8 mouse cellular contexts compared by ENCODE assay signal in genomic region chr4:46450519-46451131, GRCm38 (mm10). TPM values are rescaled to one million over a fixed set of nuclear protein-coding genes. Genes with fewer than 3 reads are reported as not detected.
A peak's percentile ranks its signal among the peaks of the same experiment; 100 is the strongest.
DNase-seq lines count a peak whose midpoint lies in the region; ATAC-seq and TF ChIP-seq lines count a peak whose summit lies in the region.

Gene Anp32b (plus strand): TSS chr4:46450902.

- ATAC-seq in G1E (ENCODE audit: extremely low read depth, insufficient number of reproducible peaks, low FRiP score, poor library complexity, severe bottlenecking), result peak; percentile 38
- peak; percentile 93 for ATAC-seq in forebrain, postnatal 0 days
- peak; percentile 65 to 76 for ATAC-seq in hematopoietic stem cell, adult 5-6 weeks (replicated peaks in 1 of 2; ENCODE audit: insufficient read depth in 1 of 2, low FRiP score in 2 of 2, low TSS enrichment in 1 of 2, low read depth in 1 of 2, poor library complexity in 2 of 2, severe bottlenecking in 2 of 2)
- peak; percentile 96 for ATAC-seq in lung, embryonic 16.5 days (ENCODE audit: low read depth)

- DNase-seq in G1E (ENCODE audit: low spot score), result peak; percentile 95
- peak; percentile 90 to 96 for DNase-seq in cerebellum, adult 18-20 months
- DNase-seq in forebrain, postnatal 0 days, result peak; percentile 93
- peak; percentile 73 for DNase-seq in layer of hippocampus, adult 9-10 months (ENCODE audit: low spot score)
- peak; percentile 87 for DNase-seq in ovary, postnatal 10 days (ENCODE audit: low spot score)
- DNase-seq in thymus, postnatal 10 days (ENCODE audit: low spot score in 2 of 2), result peak; percentile 89 to 96

- under 1% methylated on average over 54 of the region's 66 CpGs for WGBS in forebrain, postnatal 0 days
- under 1% methylated on average over 55 of the region's 66 CpGs for WGBS in lung, embryonic 16.5 days

- peaks cover 20% of the 10 kb centered on the region for H3K36me3 ChIP-seq in G1E (replicated peaks)
- H3K36me3 ChIP-seq in forebrain, postnatal 0 days (ENCODE audit: insufficient read depth), result no peaks in the 10 kb centered on the region
- H3K36me3 ChIP-seq in lung, embryonic 16.5 days (ENCODE audit: control insufficient read depth, insufficient read depth, low read length), result no peaks in the 10 kb centered on the region

- H3K9me3 ChIP-seq in G1E (replicated peaks), result no peaks in the 10 kb centered on the region
- H3K9me3 ChIP-seq in forebrain, postnatal 0 days (ENCODE audit: low read length), result no peaks in the 10 kb centered on the region
- H3K9me3 ChIP-seq in lung, embryonic 16.5 days (ENCODE audit: control insufficient read depth, low read length), result no peaks in the 10 kb centered on the region

- H3K4me1 ChIP-seq in G1E (ENCODE audit: insufficient read depth, low read depth, low read length), result peaks cover 66% of the 10 kb centered on the region
- H3K4me1 ChIP-seq in forebrain, postnatal 0 days (ENCODE audit: insufficient read depth), result peaks cover 21% of the 10 kb centered on the region
- H3K4me1 ChIP-seq in lung, embryonic 16.5 days (replicated peaks; ENCODE audit: control insufficient read depth, insufficient read depth, low read length), result peaks cover 25% of the 10 kb centered on the region

- peak within 1 kb of the TSS; percentile 88 for H3K4me2 ChIP-seq in forebrain, postnatal 0 days (ENCODE audit: low read depth)
- H3K4me2 ChIP-seq in lung, embryonic 16.5 days (ENCODE audit: low read depth, low read length), result peak within 1 kb of the TSS; percentile 91

- H3K27ac ChIP-seq in forebrain, postnatal 0 days (ENCODE audit: low read depth, low read length), result peak within 1 kb of the TSS; percentile 98
- peak within 1 kb of the TSS; percentile 99 for H3K27ac ChIP-seq in lung, embryonic 16.5 days (ENCODE audit: low read length)

- peak; percentile 50; the same call in 1 of the 2 replicates for TF ChIP-seq CTCF in G1E (IDR thresholded peaks at IDR 0.05; ENCODE audit: low read depth, low read length)
- TF ChIP-seq CTCF in forebrain, postnatal 0 days (IDR thresholded peaks at IDR 0.05; ENCODE audit: low read depth), result peak; percentile 67

- peak within 1 kb of the TSS; percentile 81 for H3K4me3 ChIP-seq in G1E (ENCODE audit: low read depth, low read length)
- H3K4me3 ChIP-seq in forebrain, postnatal 0 days (ENCODE audit: low read depth, low read length), result peak within 1 kb of the TSS; percentile 74
- H3K4me3 ChIP-seq in lung, embryonic 16.5 days (ENCODE audit: low read length), result peak within 1 kb of the TSS; percentile 93

- H3K9ac ChIP-seq in forebrain, postnatal 0 days, result peak within 1 kb of the TSS; percentile 89
- H3K9ac ChIP-seq in lung, embryonic 16.5 days (ENCODE audit: low read length), result peak within 1 kb of the TSS; percentile 99

- no peaks in the 10 kb centered on the region for H3K27me3 ChIP-seq in G1E (ENCODE audit: insufficient read depth, low read length)
- H3K27me3 ChIP-seq in forebrain, postnatal 0 days (ENCODE audit: insufficient read depth, low read length), result no peaks in the 10 kb centered on the region
- no peaks in the 10 kb centered on the region for H3K27me3 ChIP-seq in lung, embryonic 16.5 days (ENCODE audit: control insufficient read depth, insufficient read depth, low read depth, low read length)

RNA-seq across cellular contexts. Expression of gene Anp32b, which starts in this region (rescaled TPM):
- total RNA-seq in G1E (2014; fragmentation: Nextera tagmentation) (667 and 728 TPM in 2 replicates), G1E (2017) (28.6 and 40.8 TPM in 2 replicates)
- 900 and 1,076 TPM in 2 replicates for polyA plus RNA-seq in G1E (2012)
- total RNA-seq in forebrain, postnatal 0 days (2014; rRNA removed), result 3.4 and 4.7 TPM in 2 replicates
- polyA plus RNA-seq in forebrain, postnatal 0 days (2015; fragmentation: Nextera tagmentation; extraction: Ambion mirVana), result 60.2 and 65.9 TPM in 2 replicates
- 103 and 209 TPM in 2 replicates for total RNA-seq in hematopoietic stem cell, adult 5-6 weeks (2017)
- 213 and 244 TPM in 2 replicates for polyA plus RNA-seq in lung, embryonic 16.5 days (2015; fragmentation: Nextera tagmentation; extraction: Ambion mirVana)

Comparison
In these comparisons a context has a peak if more than half of its experiments do, and no peak if none do; other contexts are left out.
1. Peak in every context shown above with its lines: DNase-seq, ATAC-seq, H3K4me3 ChIP-seq and H3K27ac ChIP-seq.
2. ATAC-seq: peak in every context shown above with its lines; median percentile 96 in lung, embryonic 16.5 days; 93 in forebrain, postnatal 0 days; 70 in hematopoietic stem cell, adult 5-6 weeks; 38 in G1E.